Mouse (Mus musculus) R1 (cell line): ENCODE measurements at regions not wholly inside any gene's neighbourhood (a gene's known extent, or its start where the extent isn't known, plus 50 kb on each side); places are given as distances from the start of the nearest gene placed in this dataset.

Experiments
- DNase-seq: peaks from one replicate; pipeline ENCODE4 v3.0.0-alpha.2; 2018; ENCODE audit warnings: low read depth, low spot score

GRCm38 (mm10) chr15:68445341-68445740, 1944.6 kb upstream of the Lrrc6 start:
- no peak for DNase-seq

- DNase-seq: no peak
Observed at GRCm38 (mm10) chr15:68440636-68441035, 1939.9 kb upstream of the Lrrc6 start.

- no peak for DNase-seq
Observed at GRCm38 (mm10) chr15:68435961-68436360, 1935.3 kb upstream of the Lrrc6 start.

DNA sequence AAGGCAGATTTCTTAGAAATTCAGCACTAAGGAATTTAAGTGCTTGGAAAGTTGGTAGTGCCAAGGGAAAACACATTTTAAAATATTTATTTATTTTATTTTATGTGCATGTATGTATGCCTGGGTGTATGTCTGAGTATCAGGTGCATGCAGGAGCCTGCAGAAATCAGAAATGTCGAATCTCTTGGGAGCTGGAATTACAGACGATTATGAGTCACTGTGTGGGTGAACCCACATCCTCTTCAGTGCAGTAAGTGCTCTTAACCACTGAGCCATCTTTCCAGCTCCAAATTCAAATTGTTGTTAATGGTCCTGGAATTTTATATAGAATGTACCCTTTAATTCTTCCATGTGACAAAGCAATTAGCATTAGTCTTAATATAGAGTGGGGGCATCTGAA, 1930.5 kb upstream of the Lrrc6 start:
- no peak for DNase-seq

GRCm38 (mm10) chr15:68430486-68430885, 1929.8 kb upstream of the Lrrc6 start:
- peak; percentile 34 for DNase-seq

DNA sequence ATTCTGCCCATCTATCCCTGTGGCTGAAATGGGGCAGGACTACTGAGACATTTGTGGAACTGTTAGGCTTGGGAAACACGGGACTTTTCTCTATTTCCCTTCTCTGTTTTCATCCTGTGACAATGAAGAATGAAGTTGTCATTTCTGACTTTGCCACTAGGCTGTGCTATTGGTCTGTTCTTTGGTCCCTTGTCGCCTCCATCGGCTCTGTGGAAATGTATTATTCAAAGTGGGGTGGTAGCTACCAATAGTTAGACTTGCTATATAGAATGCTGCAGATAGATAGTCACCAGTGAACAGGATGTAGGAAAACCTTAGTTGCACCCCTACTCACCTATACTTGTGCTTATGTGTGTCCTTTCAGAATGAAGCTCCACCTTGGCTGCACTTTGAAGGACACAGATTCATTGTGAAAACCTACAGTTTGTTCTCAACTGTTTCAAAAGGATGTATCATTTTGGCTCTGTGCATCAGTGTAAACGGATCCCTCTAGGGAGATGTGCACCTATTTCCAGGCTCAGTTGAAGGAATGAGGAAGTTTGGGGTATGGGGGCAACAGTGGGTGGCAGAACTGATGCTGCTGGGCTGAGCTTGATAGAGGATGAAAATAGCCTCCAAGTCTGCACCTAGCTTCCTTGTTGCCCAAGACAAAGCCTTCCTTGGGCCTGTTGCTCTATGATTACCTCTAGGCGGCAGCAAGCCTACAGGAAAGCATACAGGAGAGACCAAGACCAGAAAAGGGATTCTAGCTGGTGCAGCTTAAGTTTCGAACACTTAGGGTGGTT, 1927.9 kb upstream of the Lrrc6 start:
- DNase-seq: peak; percentile 43

DNA sequence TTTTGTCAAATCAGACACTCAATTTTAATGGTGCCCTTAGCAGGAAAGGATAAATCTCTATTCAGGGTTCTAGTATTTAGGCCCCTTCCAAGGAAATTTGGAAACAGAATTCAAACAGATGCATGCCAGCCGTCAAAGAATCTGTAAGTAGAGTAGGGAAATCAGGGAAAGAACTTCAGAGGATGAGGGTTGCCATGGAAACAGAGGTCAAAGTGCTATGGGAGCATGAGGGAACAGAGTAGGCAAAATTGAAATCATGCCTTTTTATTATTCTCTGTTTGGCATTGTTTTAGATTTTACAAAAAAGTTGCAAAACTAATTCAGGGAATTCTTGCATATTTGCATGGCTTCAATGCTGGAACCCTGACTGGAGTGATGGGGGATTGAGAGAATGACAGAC, 1916.4 kb upstream of the Lrrc6 start:
- no peak for DNase-seq

DNA sequence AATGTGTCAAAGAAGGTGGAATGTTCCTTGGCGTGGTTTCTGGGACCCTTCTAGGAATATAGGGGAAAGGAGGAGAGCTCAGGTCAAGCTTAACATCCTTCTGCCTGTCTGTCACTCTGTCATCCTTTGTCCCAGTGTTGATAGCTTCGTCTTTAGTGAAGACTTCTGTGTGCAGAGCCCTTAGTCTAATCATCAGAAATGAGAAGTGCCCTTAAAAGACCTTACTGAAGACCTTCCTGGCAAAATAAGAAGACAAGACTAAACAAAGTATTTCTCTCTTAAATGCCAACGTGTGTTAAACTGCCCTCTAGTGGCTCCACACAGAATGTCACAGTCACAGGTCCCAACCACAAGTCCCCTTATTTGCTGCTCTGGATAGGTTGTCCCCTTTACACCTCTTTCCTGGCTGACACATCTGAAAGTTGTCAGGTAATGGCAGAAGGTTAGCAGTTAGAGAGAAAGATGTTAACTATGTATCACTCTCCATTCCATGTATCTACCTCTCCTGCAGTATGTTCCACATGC, 1914.8 kb upstream of the Lrrc6 start:
- peak; percentile 53 for DNase-seq

GRCm38 (mm10) chr15:68414047-68414446, 1913.3 kb upstream of the Lrrc6 start:
- no peak for DNase-seq

DNA sequence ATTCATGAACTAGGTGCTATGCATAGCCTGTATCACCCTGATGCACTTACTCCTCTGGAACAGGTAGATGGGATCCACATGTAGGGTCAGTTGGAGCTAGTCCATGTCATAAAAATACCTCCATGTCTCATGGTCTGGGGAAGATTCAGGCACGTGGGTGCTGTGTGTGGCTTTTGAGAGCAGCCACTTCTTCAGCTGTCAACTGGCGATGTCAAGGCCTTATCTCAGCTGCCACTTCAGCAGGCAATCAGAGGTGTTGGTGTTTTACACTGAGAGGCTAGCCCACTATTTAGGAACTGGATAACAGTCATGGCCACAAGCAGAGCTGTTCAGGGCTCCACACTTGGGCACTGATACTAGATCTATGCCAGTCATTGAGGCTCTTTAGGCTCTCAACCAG, 1912.0 kb upstream of the Lrrc6 start:
- no peak for DNase-seq

- no peak for DNase-seq
Observed at GRCm38 (mm10) chr15:68412156-68412555, 1911.4 kb upstream of the Lrrc6 start.

GRCm38 (mm10) chr15:68403554-68404070, 1902.9 kb upstream of the Lrrc6 start:
- DNase-seq: no peak

DNA sequence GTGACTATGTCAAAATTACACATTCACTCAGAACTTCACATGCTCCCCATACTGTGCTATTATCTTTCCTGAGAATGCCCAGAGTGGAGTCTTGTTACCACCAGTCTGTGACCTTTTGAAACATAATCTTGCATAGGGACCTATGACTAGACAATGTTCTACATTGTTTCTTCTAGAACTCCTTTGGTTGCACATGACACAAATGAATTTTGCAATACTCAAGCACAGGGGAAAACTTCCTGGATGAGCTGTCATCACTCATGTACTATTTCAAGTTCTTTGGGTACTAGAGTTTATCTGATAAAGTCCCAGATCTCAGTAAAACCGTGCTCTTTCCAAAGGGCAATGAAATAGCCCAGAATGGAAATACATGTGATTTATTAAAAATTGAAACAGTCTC, 1901.0 kb upstream of the Lrrc6 start:
- no peak for DNase-seq

DNA sequence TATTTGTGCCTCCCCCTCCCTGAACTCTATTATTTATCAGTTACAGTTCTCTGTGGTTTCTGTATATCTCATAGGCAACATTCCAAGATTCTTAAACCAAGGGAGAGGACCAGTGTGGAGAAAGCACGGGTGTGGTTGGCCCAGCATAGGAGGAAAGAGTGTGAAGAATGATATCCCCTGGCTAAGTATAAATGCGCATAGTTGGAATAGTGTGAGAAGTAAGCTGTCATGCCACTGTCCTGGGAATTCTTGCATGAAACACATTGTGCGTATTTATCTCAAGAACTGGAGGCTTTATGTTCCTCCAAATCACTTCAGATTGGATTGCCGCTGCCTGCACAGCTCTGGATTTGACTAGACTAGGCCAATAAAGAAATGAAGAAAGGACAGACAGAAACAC, 1900.3 kb upstream of the Lrrc6 start:
- no peak for DNase-seq

GRCm38 (mm10) chr15:68396566-68396965, 1895.9 kb upstream of the Lrrc6 start:
- no peak for DNase-seq

DNA sequence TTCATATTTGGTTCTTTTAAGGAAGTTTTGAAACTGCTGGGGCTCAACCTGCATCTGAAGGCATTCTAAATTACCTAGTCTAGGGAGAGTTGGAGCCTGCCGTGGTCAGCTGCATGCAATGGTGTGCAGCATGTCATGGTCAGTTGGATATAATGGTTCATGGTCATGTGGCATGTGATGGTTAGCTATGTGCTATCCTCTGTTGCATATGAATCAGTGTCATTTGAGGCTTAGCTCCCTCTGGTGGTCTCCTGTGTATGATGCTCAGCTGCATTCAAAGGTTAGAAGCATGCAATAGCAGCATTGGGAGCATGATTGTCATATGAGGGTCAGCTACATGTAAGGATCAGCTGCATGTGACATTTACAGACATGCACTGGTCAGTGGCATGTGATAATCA, 1894.0 kb upstream of the Lrrc6 start:
- peak; percentile 16 for DNase-seq

DNA sequence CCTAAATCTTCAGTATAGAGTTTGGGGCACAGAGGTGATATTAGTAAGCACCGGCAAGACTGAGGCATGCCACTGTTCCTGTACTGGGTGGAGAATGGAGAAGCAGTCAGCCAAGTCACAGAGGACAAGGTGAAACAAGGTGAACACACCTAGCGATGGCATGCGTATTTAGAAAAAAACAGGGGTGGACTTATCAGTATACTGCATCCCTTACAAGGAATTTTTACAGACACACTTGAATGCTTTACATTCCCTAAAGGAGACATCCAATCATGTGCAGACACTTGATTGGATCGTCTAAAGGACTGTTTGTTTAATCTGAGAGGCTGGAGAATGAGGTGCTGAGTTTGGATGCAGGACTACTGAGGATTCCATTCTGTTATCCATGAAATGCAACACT, 1893.4 kb upstream of the Lrrc6 start:
- DNase-seq: peak; percentile 31

GRCm38 (mm10) chr15:68391737-68392136, 1891.0 kb upstream of the Lrrc6 start:
- DNase-seq: no peak

DNA sequence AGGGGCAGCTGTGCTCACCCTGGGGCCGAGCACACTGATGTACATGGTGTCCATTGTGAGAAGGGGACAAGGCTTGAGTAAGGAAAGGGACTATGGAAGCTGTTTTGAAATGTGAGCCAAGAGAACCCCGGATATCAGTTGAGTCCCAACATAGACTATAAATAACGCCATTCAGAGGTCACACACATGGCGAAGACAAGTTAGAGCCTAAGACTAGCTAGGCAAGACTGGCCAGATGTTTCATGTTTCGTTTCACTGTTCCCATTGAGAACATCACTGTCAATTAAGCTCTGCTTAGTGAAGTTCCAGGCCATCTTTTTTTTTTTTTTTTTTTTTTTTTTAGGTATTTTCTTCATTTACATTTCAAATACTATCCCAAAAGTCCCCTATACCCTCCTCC, 1889.1 kb upstream of the Lrrc6 start:
- no peak for DNase-seq

DNA sequence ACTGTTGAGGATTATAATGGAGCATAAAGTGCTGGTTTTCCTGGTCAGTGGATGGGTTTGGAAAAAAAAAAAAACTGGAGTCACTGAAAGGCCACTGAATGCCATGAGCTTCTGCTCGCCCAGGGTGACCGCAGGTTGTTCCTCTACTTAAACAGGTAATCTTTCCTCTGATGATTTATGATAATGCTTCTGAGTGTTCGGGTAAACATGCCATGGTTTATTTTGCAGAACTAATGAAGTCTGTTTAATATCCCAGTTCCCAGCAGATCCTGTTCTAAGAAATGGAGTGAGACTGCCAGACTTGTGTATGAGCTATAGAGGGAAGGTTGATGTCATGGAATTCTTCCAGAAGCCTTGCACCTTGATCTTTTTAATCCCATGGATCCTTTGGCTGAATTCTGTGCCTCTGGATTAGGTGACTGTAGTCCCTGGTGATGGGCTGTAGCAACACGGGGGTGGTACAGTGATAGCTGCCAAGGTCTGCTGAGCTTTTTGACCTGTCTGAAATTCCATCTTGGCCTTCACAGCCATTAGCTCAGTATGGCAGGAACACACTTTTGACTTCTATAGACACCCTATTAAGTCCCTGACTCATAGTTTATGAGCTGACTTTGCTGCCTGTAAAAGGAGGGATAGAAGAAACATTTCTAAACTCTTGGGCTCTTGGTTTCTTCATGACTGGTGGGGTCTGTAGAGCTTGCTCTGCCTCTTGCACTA, 1886.8 kb upstream of the Lrrc6 start:
- no peak for DNase-seq

DNA sequence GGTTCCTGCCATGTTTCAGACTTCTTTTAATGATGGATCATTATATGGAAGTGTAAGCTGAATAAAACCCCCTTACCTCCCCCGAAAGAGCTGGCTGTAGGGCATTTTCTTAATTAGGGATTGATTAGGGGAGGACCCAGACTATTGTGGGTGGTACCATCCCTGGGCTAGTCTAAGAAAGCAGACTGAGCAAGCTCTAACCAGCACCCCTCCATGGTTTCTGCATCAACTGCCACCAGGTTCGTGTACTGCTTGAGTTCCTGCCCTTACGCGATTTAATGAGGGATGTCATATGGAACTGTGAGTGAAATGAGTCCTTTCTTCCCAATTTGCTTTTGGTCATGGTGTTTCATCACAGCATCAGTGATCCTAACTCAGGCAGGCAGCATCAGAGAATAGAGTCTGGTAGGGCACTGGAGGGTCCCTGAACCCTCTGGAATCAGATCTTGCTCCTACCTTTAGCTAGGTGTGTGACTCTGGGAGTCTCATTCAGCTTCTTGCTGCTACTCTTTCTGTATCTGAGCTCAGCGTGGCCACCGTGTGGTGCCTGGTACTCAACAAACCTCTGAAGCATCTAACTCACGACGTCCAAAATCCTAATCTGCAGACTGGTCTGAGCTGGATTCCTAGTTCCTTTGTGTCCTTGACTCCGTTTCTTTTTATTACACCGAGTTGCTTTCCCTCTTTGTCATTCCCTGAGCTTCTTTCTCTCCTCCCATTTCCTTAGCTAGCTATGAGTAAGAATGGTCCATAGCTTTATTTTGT, 1884.0 kb upstream of the Lrrc6 start:
- DNase-seq: no peak

- DNase-seq: no peak
Observed at GRCm38 (mm10) chr15:68375166-68375565, 1874.5 kb upstream of the Lrrc6 start.
